Mouse (Mus musculus): ENCODE results near the gene Cd82.

Gene Cd82

DNA sequence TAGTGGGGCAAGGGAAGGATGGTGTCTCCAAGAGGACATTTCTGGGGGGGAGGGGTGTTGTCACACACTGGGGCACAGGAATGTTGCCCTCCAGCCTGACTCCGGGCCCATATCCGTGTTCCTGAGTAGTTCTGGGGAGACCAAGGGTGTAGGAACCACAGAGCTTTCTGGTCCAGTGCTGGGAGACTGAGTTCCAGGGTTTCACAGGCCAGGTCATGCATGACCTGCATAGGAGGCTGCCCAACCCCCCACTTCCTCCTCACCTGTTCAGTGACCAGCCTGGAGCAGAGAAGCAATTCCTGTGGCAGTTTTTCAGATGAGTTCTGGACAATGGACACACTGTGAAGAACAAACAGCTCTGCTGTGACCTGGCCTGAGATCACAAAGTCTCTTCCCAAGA lies 19.8 kb downstream of the Cd82 start:
- DNase-seq: no peak

DNA sequence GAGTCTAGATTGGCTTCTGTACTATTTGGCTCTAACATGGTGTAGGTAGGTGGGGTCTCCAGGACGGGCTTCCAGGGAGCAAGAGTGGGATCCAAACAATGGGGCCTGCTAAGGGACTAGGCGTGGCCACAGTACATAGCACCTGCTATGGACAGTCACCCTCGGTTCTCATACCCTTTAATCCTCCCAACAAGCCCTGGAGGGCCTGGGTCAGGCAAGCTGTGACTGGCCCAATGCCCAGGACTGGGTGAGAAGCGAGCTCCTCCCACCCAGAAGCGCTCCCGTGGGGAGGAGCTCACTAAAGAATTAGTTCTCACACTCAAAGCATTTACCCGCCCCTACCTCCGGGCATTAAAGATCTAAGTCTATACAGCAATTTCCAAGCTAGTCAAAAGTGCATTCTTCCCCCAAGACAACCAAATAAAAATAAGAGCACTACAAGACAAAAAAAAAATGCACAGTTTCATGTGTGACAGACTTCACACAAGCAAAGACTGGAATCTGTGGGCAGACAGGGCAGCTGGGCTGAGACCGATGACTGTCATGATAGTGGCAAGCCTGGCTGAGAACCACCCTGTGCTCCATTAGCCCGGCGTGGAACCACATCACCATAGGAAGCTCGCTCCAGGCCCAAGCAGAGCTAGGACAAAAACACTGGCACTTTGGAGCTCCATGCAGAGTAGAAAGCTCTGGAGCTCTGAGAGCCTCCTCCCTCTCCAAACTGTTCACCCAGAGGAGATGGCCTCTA lies 23.0 kb downstream of the Cd82 start:
- DNase-seq: no peak

DNA sequence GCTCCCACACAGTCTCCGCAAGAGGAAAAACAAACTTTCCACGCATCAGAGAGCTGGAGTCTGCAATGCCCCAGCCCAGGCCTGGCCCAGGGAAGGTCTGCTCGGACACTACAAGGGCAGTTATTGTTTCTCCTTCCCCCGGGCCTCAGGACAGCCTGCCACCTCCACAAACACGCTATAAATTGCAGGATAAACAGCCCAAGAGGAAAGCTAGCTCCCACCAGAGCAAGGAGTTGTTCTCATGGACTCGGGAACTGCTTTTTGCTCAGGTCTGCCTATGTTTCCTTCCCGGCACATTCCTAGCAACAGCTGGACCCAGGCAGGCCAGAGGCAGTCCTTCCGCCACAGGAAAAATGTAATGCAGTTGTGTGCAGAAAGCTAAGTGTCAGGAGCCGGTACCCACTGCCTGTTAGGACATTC lies 23.6 kb downstream of the Cd82 start:
- DNase-seq: no peak

DNA sequence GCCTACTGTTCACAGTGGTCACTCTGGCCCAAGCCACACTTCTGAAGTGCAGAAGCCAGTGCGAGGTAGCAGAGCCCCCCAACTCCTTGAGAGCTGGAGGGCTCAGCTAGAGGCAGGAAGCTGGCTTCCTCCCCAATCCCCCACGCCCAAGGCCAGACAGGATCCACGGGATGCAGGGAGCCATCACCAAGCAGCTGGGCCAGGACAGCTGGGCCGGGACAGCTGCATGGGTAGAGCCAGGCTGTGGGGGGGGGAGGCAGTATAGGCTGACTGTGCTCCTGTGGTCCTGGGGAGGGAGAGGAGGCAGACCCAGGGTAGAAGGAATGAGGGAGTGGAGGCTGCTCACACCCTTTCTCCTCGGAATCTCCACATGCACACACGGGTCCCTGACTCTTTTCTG lies 24.6 kb downstream of the Cd82 start:
- no peak for DNase-seq

DNA sequence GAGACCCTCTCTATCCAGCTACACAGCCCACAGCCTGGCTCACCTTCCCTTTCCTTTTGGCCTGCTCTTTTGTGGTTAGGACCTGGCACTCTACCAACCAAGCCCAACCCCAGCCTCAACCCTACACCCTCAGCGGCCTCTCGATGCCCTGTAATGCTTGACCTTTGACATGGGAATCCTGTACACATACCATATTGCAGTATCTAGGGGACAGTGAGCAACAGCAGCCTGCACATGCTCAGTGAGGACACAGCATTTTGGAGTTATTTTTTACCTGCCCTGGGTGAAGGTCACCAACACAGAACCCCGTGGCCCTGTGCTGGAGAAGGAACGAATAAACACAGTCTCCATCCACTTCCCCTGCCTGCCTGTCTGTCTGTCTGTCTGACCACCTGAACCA lies 27.4 kb downstream of the Cd82 start:
- DNase-seq: no peak

DNA sequence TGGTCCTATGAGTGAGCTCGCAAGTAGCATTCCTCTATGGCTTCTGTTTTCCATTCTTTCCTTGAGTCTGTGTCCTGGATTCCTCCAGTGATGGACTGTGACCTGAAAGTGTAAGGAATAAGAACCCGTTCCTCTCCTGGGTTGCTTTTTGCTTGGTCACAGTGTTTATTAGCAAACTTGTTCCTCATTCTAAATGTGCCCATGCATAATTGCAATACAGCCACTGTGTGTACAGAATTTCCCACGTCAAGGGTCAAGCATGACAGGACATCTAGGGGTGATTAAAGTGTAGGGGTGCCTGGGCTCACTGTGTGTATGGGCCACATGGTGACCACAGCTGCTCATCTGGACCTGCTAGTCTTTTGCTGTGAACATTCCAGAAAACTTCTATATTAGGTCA lies 28.0 kb downstream of the Cd82 start:
- DNase-seq: no peak

DNA sequence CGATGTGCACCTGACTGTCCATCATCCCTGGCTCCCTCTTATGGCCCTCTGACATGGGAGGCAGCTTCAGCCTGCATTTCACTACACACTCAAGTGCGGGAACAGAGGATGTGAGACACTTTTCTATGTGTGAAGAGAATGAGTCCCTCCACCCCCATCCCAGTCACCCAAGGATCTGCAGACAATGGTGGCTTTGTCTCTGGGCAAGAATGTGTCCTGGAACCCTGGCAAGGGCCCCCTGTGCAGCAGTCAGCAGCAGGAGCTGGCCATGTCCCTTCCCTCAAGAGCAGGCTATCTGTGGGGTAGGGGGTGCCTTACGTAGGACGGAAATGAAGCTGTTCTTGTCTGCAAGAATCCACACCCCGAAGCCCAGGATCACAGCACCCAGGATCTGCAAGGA lies 29.4 kb downstream of the Cd82 start:
- DNase-seq: no peak

DNA sequence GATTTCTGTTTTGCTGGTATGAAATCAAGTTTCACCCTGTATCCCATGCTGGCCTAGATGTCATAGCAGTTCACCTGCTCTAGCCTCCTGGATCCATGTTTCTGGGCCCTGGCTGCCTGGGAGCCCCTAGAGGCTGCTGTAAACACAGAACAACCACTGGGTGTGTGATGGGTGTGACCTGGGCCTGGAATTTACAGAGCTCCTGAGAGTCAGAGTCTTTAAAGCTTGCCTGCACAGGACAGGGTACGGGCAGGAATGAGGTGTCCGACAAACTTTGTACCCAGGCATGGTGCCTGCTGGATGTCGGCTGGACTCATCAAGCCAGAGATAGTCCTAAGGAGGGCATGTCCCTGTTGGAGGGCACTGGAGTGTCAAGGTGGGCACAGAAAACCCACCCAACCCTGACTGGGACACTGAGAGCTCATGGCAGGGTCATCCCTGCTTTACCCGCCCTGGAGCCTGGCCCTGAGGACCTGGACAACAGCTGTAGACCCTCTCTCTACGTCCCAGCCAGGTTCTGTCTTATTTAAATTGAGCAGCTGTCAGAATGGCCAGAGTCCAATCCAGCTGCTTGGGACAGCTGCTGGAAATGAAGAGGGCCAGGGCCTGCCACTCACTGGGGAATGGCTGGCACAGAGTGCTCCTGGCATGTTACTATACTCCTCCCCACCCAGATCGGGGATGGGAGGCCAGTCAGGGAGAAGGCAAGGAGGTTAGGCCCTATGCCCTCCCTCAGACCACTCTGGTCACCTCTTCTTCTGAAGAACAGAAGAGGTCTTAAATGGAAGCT lies 30.1 kb downstream of the Cd82 start:
- no peak for DNase-seq

DNA sequence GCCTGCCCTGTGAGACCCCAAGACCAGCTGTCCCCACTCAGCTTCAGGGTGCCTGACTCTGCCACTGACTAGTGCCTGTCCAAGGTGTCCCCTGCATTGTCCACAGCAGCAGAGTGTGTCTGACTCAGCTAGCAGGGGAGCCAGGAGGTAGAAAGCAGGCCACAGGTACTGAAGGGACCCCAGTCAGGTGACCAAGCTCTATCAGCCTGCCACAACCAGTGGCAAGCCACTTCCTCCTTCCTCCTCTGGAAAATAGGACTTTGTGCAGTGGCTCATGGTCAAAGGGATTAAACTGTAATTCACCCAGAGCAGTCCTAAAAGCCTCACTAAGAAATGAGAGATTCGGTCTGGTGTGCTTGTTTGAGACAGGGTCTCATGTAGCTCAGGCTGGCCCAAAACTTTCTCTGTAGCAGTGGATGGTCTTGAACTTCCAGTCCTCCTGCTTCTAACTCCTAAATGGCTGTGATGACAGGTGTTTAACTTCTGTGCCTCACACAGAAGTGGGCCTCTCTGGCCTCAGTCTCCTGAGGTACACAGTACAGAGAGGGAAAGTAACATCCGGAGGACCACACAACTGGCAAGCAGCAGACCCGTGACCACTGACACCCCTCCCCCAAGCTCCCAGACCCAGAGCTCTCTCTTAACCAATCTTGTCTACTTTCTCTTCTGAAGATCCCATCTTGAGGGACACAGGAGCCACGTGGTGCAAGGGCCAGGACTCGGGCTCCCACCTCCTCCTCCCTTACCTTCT lies 31.2 kb downstream of the Cd82 start:
- no peak for DNase-seq

DNA sequence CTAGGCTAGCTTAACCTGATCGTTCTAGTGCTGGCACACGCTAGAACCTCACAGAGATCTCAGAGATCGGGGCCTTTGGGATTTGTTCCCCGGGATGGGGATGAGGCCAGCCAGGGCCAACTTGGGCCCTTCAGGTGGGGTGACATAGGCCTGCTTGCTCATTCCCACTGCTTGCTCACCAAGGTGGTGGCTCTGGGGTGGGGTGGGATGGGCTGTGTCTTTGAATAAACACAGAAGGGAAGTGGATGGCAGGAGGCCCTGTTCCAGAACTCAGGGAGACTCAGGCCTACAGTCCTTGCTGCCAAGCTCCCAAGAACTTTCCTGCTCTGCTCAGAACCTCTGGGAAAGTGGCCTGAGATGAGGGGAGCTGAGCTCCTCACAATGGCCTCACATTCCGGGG lies 31.9 kb downstream of the Cd82 start:
- DNase-seq: no peak

DNA sequence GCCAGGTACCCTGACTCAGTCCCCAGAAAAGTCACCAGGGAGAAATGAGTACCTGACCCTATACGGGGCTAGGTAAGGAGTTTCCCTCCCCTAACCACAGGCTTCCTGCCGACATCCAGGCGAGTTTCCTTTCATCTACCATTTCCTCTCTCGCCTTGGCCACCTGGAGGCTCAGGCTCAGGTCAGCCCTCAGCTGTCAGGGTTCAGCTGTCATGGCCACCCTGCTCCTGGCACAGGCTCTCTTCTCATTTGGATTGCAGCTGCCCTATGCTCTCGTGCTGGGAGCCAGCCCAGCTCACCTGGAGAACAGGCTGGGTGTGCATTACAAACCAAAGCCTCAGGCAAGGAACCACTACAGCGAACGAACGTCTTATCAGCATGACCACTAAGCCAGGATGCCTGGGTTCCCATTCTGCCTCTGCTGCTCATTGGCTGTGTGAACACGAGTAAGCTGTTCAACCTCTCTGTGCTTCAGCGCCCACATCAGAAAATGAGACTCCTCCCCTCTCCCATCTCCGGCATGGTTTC lies 34.9 kb downstream of the Cd82 start:
- peak; percentile 59 for DNase-seq

DNA sequence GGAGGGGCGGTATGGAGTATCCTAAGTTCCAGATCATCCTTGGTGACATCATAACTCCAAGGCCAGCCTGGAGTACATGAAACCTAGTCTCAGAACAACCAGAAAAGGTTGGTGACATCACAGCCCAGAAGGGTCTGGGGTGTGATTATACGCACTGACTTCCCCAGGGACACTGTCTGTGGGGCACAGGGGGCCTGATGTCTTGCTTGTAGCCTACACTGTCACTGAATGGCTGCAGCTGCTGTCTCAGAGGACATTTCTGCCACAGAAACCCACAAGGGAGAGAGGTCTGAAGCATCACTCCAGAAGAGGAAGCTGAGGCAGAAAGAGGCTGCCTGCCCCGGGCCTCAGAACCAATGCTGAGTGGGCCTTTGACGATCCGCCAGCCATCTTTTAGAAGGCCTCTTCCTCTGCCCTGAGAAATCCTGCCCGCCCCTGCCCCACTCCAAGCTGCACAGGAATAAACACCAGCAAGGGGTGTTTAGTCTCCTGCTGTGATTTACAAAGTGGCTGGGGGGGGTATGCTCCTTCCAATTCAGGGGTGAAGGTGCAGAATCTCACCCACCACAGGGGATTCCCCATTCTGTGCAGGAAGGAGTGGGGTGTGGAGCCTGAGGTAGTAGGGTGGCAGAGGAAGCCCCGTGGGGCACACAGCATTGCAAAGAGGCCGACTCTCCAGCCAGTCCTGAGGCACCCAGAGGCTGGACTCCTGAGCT lies 35.8 kb downstream of the Cd82 start:
- DNase-seq: peak; percentile 42

DNA sequence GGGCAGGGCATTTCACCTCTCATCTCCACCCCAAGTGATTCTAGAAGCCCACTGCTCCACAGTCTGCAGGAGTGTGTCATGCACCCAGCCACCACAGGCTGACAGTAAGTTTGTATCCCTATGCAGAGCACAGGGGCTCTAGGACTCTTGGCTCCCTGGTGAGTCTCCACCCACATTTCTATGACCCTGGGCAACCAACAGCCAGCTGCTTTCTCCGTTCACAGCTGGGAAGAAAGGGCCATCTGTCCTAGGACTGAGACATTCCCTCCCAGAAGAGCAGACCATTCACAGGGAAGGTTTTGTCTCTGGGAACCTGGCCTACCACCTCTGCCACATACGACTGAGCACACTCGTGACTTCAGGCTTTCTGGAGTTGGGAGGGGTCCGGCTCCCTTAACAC lies 37.1 kb downstream of the Cd82 start:
- no peak for DNase-seq

DNA sequence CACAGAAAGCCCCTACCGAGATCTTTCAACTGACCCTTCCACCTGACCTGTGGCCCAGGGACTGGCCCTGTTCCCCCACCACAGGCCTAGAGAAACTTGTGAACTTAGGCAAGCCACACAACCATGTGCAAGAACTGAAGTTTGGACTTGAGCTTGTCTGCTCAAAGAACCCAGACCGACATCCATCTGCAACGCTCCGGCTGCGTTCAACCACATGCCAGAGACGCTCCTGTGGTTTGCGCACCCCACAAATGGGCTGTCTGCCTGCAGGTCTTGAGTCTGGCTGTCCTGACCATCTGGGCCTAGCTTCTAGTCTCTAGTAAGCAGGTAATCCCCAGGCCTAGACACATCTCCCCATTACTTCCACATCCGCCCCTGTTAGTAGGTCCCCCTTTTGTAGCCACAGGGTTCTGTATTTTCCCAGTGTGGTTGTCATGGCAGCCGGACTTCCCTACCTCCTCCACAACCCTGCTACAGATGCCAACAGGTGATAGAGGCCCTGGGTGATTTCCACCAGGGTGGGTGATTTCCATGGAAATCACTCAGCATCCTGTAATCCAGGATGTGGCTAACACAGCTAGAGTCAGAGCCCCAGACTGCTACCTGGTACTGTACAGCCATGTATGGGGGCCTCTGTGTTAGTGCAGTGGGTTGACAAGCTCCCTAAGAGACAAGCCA lies 38.5 kb downstream of the Cd82 start:
- peak; percentile 43 for DNase-seq

DNA sequence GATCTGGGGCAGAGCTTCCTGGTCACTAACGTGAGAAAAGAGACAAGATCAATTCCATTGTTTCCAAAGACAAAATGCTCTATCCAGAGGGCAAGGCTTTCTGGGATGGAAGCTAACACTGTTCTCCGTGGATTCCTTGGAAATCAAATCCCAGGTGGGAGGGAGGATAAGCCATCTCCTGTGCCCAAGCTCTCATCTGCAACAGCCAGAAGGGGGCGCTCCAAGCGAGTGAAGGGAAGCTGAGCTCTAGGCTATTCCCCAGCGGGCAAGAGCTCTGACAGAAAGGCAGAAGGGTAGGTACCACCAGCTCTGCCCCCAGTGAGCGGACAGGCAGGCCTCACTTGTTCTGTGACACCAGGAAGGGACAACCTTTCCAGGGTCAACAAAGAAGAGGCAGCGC lies 41.6 kb downstream of the Cd82 start:
- peak; percentile 92 for DNase-seq

DNA sequence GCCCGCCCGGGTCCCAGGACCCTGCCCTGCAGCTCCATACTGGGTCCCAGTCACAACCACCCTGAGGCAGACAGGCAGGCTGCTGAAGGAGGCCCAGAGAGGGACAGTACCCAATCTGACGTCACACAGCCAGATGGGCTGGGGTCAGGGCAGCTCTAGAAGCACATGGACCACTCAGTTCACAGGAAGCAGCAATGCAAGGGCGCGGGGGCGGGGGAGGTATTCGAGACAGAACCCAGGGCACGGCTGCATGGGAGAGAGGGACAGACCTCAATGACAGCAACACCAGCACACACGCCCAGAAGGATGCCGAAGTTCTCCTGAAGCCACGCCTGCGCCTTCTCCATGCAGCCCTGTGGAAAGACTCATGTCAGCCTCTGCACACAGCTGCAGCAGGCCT lies 43.0 kb downstream of the Cd82 start:
- DNase-seq: peak; percentile 24

DNA sequence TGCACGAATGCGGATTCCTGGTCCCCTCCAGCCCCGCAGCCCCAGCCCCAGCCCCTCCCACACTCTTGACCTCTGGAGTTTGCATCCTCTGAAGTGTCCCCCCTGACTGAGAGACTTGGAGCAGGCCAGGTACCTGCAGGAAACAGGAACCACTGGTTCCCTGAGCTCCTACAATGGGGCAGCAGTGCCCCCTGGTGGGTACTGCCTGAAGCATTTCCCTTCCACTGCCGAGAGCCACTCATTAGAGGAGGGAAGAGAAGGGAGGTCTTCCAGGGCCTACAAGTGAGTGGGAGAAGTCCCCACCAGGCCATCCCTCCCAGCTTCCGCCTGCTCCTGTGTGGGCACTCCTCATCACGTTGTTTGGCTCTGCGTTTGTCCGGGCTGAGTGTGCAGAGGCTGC lies 44.5 kb downstream of the Cd82 start:
- peak; percentile 91 for DNase-seq

DNA sequence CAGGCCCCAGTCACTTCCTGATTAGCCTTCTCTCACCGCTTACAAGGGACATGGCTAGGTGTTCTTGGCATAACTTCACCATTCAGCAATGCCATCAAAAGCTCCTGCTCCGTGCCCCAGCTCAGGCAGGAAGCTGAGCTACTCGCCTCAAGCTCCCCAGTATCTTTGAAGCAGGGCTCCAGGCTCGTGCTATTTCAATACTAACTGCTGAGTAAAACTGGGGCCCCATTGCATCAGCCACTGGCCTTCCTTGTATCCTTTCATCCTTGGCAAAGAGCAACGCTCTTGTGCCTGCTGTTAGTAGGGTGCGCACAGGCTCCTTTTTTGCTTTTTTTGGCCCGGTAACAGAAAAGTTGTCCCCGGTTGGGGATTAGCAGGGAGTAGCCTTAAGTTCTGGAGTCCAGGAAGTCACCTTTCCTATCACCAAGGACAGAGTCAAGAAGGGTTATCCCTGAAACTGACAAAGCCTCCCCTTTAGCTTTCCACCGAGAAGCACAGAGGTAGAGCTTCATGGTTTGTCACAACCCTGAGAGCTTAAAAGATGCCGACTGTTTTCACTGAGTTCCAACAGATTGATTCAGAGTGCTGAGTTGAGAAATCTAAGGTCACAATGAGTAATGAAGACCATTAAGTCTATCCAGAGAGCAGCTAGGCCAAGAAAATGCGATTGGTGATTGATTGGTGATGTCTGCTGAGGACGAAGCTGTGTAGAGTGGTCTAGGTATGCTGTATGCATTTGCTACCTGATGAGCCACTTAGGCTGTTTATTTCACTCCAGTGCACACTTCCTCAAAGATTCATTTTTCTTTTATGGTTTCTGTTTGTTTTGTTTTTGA lies 45.8 kb downstream of the Cd82 start:
- DNase-seq: peak; percentile 63

DNA sequence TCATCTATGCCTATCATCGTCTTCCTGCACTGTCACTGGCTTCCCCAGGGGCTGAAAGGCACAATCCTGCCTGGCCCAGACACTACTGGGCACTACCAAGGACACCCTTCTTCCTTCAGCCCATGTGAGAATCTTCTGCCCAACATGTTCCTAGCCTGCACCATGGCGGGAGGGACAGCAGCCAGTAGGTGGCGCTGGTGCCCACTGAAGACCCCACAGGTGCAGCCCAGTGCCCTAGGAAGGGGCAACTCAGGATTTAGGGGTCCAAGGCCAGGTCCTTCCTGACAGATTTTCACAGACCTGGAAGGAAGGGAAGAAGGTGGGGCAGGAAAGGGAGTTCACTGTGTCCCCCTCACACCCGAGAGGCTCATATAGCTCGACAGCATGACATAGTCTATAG lies 47.7 kb downstream of the Cd82 start:
- peak; percentile 92 for DNase-seq

DNA sequence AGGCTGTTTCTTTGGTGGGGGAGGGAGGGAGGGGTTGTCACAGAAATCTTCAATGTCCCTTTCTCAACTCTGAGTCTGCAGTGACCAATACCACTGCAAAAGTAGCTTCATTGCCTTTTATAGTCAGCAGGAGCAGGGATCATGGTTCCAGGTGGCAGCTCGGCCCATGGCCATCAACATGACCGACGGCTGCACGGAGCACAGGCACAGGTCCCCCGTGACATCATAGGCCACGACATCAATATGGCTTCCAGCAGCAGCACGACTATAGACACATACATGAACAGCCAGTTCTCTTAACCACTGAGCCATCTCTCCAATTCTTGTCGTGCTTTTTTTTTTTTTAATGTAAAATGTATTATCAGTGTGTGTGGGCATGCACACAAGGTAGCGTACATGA lies 48.8 kb downstream of the Cd82 start:
- DNase-seq: no peak

DNA sequence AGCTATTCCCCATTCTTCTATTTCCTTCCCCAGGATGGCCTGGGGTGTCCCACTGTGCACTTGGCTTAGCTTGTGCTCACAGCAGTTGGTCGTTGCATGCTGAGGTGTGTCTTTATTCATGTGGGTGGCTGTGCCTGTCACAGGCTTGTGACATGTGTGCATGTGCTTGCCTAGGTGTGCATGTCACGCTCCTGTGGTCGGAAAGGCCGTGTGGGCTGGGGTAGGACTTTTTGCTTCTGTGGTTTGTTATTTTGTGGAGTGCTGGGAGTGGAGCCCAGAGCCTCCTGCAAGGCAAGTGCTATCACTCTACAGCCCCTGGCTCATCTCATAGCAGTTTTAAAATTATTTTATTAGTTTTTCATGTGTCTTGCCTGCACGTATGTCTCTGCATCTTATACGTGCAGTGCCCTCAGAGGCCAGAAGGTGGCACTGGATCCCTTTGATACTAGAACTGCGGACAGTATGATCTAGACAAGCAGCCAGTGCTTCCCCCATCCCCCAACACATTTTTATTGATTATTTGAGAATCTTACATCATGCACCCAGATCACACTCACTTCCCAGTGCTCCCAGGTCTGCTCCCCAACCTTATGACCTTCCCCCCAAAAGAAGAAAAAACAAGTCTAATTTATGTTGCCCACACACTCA lies 49.4 kb downstream of the Cd82 start:
- DNase-seq: peak; percentile 87
